Mouse (Mus musculus) spleen, adult 2 months (tissue): Measurements from ENCODE around the gene Wdr18. TPM values are rescaled to one million over a fixed set of nuclear protein-coding genes. Genes with fewer than 3 reads are reported as not detected.

Experiments
- DNase-seq, 2 experiments: peaks; one replicate each; pipeline versions ENCODE4 v3.0.0 to v3.0.0-alpha.2; 2012 to 2021; ENCODE audit warnings: low spot score in 2 of 2, low read depth in 1 of 2
- H3K27ac ChIP-seq: fragments of 200-500 bp; 2 replicates; pipeline ENCODE4 v1.5.1; 2012; ENCODE audit warnings: low read length, inconsistent platforms; ENCODE audit not compliant: insufficient read depth
- H3K27me3 ChIP-seq: fragments of 200-500 bp; 2 replicates; pipeline ENCODE4 v1.6.1; 2012; ENCODE audit warnings: mild to moderate bottlenecking, moderate library complexity, low read length, inconsistent platforms; ENCODE audit not compliant: control insufficient read depth, insufficient read depth
- H3K36me3 ChIP-seq: fragments of 200-500 bp; 2 replicates; pipeline ENCODE4 v1.6.1; 2012; ENCODE audit warnings: mild to moderate bottlenecking, low read length, inconsistent platforms; ENCODE audit not compliant: control insufficient read depth, insufficient read depth
- H3K4me1 ChIP-seq: fragments of 200-500 bp; 2 replicates; pipeline ENCODE4 v1.6.1; 2011; ENCODE audit warnings: inconsistent platforms; ENCODE audit not compliant: control insufficient read depth, insufficient read depth, insufficient read length
- H3K4me3 ChIP-seq: fragments of 200-500 bp; 2 replicates; pipeline ENCODE4 v1.5.1; 2011; ENCODE audit warnings: mild to moderate bottlenecking, inconsistent platforms; ENCODE audit not compliant: insufficient read depth, insufficient read length; ENCODE audit errors: extremely low read depth
- CTCF ChIP-seq: fragments of 200-500 bp; IDR thresholded peaks from 2 replicates; pipeline ENCODE4 v1.5.1; 2011; ENCODE audit warnings: mild to moderate bottlenecking, inconsistent platforms; ENCODE audit not compliant: insufficient read depth, insufficient read length, insufficient replicate concordance; ENCODE audit errors: extremely low read depth
- POLR2A ChIP-seq: fragments of 200-500 bp; IDR thresholded peaks from 2 replicates; pipeline ENCODE4 v1.6.1; 2011; ENCODE audit warnings: low read depth, low read length, inconsistent platforms
- WGBS: fragments of 180-500 bp; shearing (Covaris S2); methylation state at CpG from one replicate; pipeline ENCODE4 v1.1.7; 2018; 5-methylcytosine and 5-hydroxymethylcytosine counted together
- polyA plus RNA-seq: library from polyadenylated mRNA; depleted of rRNA; stranded (reverse); fragments of >200 nt; gene quantifications from 2 replicates; pipeline ENCODE4 v1.2.3, GENCODE M21; 2012

The Wdr18 gene
- polyA plus RNA-seq, 1 experiment: 41.2 TPM

- DNase-seq: no peak
- no peak overlapping the region for H3K27ac ChIP-seq
- no peak overlapping the region for H3K4me3 ChIP-seq
- 90% methylated on average over 22 of the region's 22 CpGs for WGBS
- TF ChIP-seq POLR2A (no peak), CTCF (no peak)
- H3K4me1 ChIP-seq: peaks cover 13% of the 10 kb centered on the region; the same call in 1 of the 2 replicates
- H3K27me3 ChIP-seq: no peaks in the 10 kb centered on the region
- H3K36me3 ChIP-seq: peaks cover 40% of the 10 kb centered on the region
These were observed 19.6 kb downstream of the Wdr18 start for GRCm38 (mm10) chr10:79979401-79980155.

DNA sequence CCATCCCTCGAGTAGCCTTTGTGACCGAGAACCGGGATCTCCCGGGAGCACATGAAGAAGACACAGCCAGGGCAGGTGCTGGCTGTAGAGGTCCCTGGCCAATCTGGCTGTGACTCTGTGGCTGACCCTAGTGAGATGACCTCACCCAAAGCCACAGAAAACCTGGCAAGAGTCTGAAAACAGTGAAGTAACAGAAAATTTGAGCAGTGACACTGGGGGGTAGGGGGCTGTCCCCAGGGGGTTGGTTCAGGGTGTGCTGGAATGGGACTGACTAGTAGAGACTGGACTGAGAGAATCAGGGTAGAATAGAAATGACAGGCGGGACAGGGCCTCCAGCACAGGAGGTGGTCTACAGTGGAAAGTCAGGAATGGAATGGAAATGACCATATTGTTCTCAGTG, 23.3 kb downstream of the Wdr18 start:
- Histone ChIP-seq H3K4me1 (peaks cover 28% of the 10 kb centered on the region; the same call in 1 of the 2 replicates), H3K4me3 (peak overlapping the region; percentile 77; the same call in 1 of the 2 replicates), H3K36me3 (peaks cover 11% of the 10 kb centered on the region), H3K27ac (peak overlapping the region; percentile 80; the same call in 1 of the 2 replicates), H3K27me3 (no peaks in the 10 kb centered on the region)
- WGBS: 67% methylated on average over 5 of the region's 5 CpGs
- no peak for TF ChIP-seq POLR2A
- TF ChIP-seq CTCF: no peak
- no peak for DNase-seq

GRCm38 (mm10) chr10:79983670-79984069, 23.7 kb downstream of the Wdr18 start:
- peak overlapping the region; percentile 77 for H3K4me3 ChIP-seq
- DNase-seq: peak; percentile 47 to 65
- WGBS: 2% methylated on average over 17 of the region's 21 CpGs
- peak overlapping the region; percentile 80 for H3K27ac ChIP-seq
- TF ChIP-seq POLR2A (no peak), CTCF (no peak)
- H3K4me1 ChIP-seq: peaks cover 28% of the 10 kb centered on the region; the same call in 1 of the 2 replicates
- no peaks in the 10 kb centered on the region for H3K27me3 ChIP-seq
- H3K36me3 ChIP-seq: peaks cover 7% of the 10 kb centered on the region

DNA sequence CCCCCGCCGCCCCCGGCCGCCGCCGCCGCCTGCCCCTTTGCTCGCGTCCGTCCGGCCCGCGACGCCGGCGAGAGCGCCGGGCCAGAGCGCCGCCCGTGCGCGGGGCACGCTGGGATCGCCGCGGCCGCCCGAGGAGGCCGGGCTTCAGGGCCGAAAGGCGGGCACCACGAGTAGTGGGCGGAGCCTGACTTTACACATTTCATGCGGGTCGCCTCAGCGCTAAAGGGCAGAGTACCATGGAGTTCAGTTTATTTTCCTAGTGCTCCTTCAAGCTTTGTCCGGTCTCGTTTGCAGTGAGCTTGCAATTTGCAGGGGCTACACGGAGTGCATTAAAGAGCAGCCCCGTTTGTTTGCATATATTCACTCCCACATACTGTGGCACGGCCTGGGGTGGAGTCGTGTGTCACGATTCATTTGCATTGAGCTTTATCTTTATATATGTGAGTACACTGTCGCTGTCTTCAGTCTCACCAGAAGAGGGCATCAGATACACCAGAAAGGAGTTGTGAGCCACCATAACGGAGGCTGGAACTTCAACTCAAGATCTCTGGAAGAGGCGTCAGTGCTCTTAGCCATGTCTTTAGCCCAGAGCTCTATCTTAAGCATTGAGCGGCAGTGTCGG, 24.4 kb downstream of the Wdr18 start, which contains the start of gene Tmem259:
Tmem259 (minus strand) TSS at position 136 of the 622 bp plus-strand sequence.
- Histone ChIP-seq H3K36me3 (peaks cover 1% of the 10 kb centered on the region), H3K27ac (peak within 1 kb of the TSS; percentile 95), H3K4me1 (peaks cover 32% of the 10 kb centered on the region; the same call in 1 of the 2 replicates), H3K4me3 (peak within 1 kb of the TSS; percentile 77), H3K27me3 (no peaks in the 10 kb centered on the region)
- WGBS: under 1% methylated on average over 34 of the region's 49 CpGs
- DNase-seq: peak; percentile 82 to 92
- TF ChIP-seq CTCF (no peak), POLR2A (no peak)

DNA sequence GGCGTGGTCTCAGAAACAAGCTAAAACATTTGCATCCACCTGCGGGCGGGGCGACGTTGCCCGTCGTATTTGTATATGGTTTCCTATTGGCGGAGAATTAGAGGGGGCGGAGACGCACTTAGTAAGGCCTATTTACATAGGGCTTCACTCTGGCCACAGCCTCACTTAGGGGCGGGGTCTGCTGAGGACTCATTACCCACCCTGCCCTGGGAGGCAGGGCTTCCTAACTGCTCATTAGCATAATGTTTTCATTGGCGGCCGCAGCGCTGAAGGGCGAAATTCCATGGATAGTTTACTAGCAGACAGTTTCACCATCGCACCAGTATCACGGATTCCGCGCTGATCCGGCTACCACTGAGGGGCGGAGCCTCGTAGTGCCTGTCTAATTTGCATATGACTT, 24.9 kb downstream of the Wdr18 start:
- H3K4me3 ChIP-seq: peak overlapping the region; percentile 71
- peak; percentile 95 to 99 for DNase-seq
- H3K27me3 ChIP-seq: no peaks in the 10 kb centered on the region
- no peaks in the 10 kb centered on the region for H3K36me3 ChIP-seq
- H3K27ac ChIP-seq: peak overlapping the region; percentile 95
- under 1% methylated on average over 22 of the region's 22 CpGs for WGBS
- TF ChIP-seq POLR2A (no peak), CTCF (no peak)
- peaks cover 36% of the 10 kb centered on the region for H3K4me1 ChIP-seq

GRCm38 (mm10) chr10:79985334-79986231, 25.6 kb downstream of the Wdr18 start:
- 2% methylated on average over 35 of the region's 35 CpGs for WGBS
- H3K36me3 ChIP-seq: no peaks in the 10 kb centered on the region
- peak; percentile 59; the same call in 1 of the 2 replicates for TF ChIP-seq POLR2A
- no peak for TF ChIP-seq CTCF
- H3K27me3 ChIP-seq: no peaks in the 10 kb centered on the region
- H3K4me3 ChIP-seq: peak overlapping the region; percentile 68
- peaks cover 38% of the 10 kb centered on the region for H3K4me1 ChIP-seq
- DNase-seq: peak; percentile 45 to 80
- H3K27ac ChIP-seq: peak overlapping the region; percentile 95
